Mouse (Mus musculus) olfactory bulb, adult 2 months (tissue): Measurements from ENCODE around the gene Pex7.

ENCODE experiments used
- CTCF ChIP-seq: fragments of 200-500 bp; IDR thresholded peaks from 2 replicates; pipeline ENCODE4 v1.5.1; 2012; ENCODE audit warnings: low read depth, mild to moderate bottlenecking, low read length, moderate library complexity; ENCODE audit not compliant: insufficient read depth
- POLR2A ChIP-seq: fragments of 200-500 bp; IDR thresholded peaks from 2 replicates; pipeline ENCODE4 v1.6.1; 2012; ENCODE audit warnings: mild to moderate bottlenecking, low read depth, low read length, moderate library complexity; ENCODE audit not compliant: insufficient read depth

- TF ChIP-seq POLR2A (no peak), CTCF (no peak)
Measured at GRCm38 (mm10) chr10:19811436-19812172, 95.9 kb downstream of the Pex7 start.
